Mouse (Mus musculus): ENCODE measurements at regions not wholly inside any gene's neighbourhood (a gene's known extent, or its start where the extent isn't known, plus 50 kb on each side); places are given as distances from the start of the nearest gene placed in this dataset.

DNA sequence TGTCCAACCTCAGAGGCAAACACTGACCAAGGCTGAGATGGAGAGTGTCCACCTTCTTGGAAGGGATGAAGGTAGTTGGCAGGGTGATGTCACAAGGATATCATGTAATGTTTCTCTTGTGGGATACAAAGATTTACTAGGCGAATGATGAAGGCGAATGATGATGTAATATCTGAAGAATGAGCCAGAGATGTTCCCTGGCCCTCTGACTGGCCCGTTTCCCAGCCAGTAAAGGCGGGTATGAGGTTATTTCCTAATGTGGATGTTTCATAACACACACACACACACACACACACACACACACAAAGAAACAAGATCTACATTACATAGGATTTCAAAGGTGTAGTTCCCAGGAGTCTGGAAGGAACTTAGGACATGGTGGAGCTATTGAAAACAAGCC lies 249.1 kb upstream of the 9630041A04Rik start:
- Histone ChIP-seq H3K4me1 (ENCODE audit: control insufficient read depth, insufficient read depth, low read length) (no peaks in the 10 kb centered on the region), H3K4me3 (ENCODE audit: insufficient read depth, low read length) (no peak overlapping the region), H3K27ac (ENCODE audit: insufficient read depth, low read length) (no peak overlapping the region)
- TF ChIP-seq CTCF (IDR thresholded peaks at IDR 0.05; ENCODE audit: extremely low read depth, insufficient read depth, low read length) = no peak
- TF ChIP-seq POLR2A (IDR thresholded peaks at IDR 0.05; ENCODE audit: extremely low read depth, insufficient read depth, low read length) = no peak

DNA sequence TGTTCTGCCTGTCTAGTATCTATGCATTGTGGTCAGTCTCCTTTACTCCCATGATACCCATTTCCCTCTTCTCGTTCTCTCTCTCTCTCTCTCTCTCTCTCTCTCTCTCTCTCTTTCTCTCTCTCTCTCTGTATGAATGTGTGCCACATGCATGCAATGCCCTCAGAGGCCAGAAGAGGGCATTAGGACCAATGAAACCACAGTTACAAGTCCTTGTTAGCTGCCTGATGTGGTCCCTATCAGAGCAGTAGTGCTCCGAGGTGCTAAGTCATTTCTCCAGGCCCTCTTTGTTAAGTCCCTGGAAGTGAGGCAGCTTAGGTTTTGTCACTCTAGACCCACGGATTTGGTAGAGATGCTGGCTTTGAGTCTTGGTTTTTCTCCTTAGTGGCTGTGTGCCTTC lies 250.2 kb upstream of the 9630041A04Rik start:
- TF ChIP-seq POLR2A (IDR thresholded peaks at IDR 0.05; ENCODE audit: extremely low read depth, insufficient read depth, low read length) (no peak), CTCF (IDR thresholded peaks at IDR 0.05; ENCODE audit: extremely low read depth, insufficient read depth, low read length) (peak; percentile 26; the same call in 1 of the 2 replicates)
- Histone ChIP-seq H3K4me3 (ENCODE audit: insufficient read depth, low read length) (no peak overlapping the region), H3K27ac (ENCODE audit: insufficient read depth, low read length) (no peak overlapping the region), H3K4me1 (ENCODE audit: control insufficient read depth, insufficient read depth, low read length) (no peaks in the 10 kb centered on the region)

DNA sequence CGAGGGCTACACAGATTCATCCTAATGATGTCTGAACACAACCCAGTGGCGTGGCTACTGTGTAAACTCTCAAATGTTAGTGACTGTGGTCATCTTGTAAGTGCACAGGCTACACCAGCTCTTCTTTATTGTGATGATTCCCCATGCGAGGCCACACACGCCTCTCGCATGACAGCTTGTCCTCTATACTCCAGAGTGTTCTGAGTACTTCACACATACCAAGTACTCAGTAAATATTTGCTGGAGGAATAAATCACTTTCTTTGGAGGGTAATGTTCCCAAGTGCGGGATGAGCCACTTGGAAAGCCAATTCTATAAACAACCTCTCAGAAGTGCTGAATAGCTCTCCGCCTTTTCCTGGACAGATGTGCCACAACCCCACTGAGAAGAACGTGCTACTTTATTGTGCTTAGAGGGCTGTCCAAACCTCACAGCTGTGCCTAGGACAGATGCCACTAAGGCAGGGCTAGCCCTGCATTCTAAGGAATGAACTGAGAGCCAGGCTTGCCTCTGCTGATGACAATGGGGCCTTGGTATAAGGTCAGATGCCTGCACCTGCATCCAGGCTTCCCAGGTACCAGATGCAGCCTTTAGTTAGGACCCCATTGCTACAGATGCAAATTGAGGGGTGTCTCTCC lies 250.7 kb upstream of the 9630041A04Rik start:
- no peak for TF ChIP-seq POLR2A (IDR thresholded peaks at IDR 0.05; ENCODE audit: extremely low read depth, insufficient read depth, low read length)
- no peak for TF ChIP-seq CTCF (IDR thresholded peaks at IDR 0.05; ENCODE audit: extremely low read depth, insufficient read depth, low read length)
- H3K4me1 ChIP-seq (ENCODE audit: control insufficient read depth, insufficient read depth, low read length) = no peaks in the 10 kb centered on the region
- H3K4me3 ChIP-seq (ENCODE audit: insufficient read depth, low read length) = no peak overlapping the region
- no peak overlapping the region for H3K27ac ChIP-seq (ENCODE audit: insufficient read depth, low read length)

DNA sequence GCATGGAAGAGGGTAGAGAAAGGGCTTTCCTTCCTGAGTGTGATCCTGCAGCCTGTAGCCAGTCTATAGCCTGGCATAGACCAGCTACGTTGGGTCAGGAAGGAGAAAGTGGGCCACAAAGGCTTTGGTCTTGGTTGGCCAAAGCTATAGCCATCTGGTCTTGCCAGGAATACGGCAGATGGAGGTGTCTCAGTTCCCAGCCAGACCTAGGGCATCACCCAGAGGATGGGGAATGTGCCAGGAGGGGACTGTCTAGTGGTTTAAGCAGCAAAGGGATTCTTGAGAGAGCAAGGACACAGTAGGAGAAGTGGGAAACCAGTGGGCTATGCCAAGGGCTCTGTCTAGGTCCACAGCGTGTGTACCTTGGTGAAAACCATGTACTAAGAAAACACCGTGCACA lies 251.3 kb upstream of the 9630041A04Rik start:
- TF ChIP-seq CTCF (IDR thresholded peaks at IDR 0.05; ENCODE audit: extremely low read depth, insufficient read depth, low read length) (no peak), POLR2A (IDR thresholded peaks at IDR 0.05; ENCODE audit: extremely low read depth, insufficient read depth, low read length) (no peak)
- Histone ChIP-seq H3K27ac (ENCODE audit: insufficient read depth, low read length) (no peak overlapping the region), H3K4me1 (ENCODE audit: control insufficient read depth, insufficient read depth, low read length) (no peaks in the 10 kb centered on the region), H3K4me3 (ENCODE audit: insufficient read depth, low read length) (no peak overlapping the region)

DNA sequence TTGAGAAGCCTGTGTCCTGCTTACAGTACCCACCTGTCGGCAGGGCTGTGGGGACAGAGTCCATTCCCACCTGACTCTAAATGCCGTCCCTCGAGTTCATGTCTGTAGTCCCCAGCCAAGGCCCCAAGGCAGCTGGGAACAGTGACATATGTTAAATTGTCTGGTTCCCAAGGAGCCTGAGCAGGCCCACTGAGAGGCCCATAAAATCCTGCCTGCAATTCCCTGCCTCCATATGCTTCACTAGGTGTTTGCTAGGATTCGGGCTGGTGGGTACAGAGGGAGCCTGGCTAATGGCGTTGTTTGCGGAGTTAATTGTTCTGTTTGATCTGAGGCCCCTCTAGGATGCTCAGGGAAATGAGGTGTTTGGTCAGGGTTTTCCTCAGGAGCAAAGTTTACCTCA lies 258.8 kb upstream of the 9630041A04Rik start:
- H3K27ac ChIP-seq (ENCODE audit: insufficient read depth, low read length) = no peak overlapping the region
- TF ChIP-seq POLR2A (IDR thresholded peaks at IDR 0.05; ENCODE audit: extremely low read depth, insufficient read depth, low read length) (no peak), CTCF (IDR thresholded peaks at IDR 0.05; ENCODE audit: extremely low read depth, insufficient read depth, low read length) (no peak)
- no peak overlapping the region for H3K4me3 ChIP-seq (ENCODE audit: insufficient read depth, low read length)
- H3K4me1 ChIP-seq (ENCODE audit: control insufficient read depth, insufficient read depth, low read length) = no peaks in the 10 kb centered on the region

DNA sequence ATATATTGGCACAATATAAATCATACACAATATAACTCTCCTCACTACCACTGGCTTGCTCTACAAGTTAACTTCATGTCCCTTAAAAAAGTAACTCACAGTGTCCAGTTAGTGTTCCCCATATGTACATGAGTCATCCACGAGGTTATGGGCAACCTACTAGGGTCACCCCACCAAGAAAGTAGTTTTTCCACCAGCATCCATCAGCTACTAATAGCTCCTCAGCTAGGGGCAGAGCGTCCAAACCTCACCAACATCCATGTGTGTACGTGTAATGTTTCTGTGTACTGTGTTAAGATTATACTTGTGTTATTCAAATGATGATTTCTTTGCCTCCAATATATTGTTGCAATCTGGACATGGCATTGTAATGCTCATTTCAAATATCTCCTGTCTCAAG lies 264.7 kb upstream of the 9630041A04Rik start:
- Histone ChIP-seq H3K27ac (ENCODE audit: insufficient read depth, low read length) (no peak overlapping the region), H3K4me1 (ENCODE audit: control insufficient read depth, insufficient read depth, low read length) (no peaks in the 10 kb centered on the region), H3K4me3 (ENCODE audit: insufficient read depth, low read length) (no peak overlapping the region)
- TF ChIP-seq POLR2A (IDR thresholded peaks at IDR 0.05; ENCODE audit: extremely low read depth, insufficient read depth, low read length) (no peak), CTCF (IDR thresholded peaks at IDR 0.05; ENCODE audit: extremely low read depth, insufficient read depth, low read length) (no peak)

DNA sequence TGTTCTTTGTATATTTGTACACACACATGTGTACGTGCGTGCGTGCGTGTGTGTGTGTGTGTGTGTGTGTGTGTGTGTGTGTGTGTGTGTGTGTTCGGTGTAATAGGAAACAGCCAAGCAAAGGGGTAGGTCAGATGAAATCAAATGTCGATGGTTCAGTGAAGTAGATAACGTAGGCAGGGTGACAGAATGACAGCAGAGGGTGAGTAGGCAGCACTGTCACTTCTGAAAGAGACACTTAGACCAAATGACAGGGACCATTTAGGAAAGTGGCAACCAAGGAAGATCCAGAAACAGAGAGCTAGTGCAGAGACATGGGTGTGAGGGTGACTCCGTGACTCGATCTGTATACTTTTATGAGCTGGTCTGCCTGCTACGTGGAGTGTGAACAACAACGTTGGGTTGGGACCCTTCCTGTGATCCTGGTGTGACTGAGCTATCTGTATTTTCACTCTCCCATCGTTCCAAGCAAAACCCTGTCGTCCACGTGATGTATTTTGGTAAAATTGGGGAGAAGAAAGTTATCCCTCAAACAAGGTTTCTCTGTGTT lies 266.5 kb upstream of the 9630041A04Rik start:
- TF ChIP-seq POLR2A (IDR thresholded peaks at IDR 0.05; ENCODE audit: extremely low read depth, insufficient read depth, low read length) (no peak), CTCF (IDR thresholded peaks at IDR 0.05; ENCODE audit: extremely low read depth, insufficient read depth, low read length) (no peak)
- no peak overlapping the region for H3K27ac ChIP-seq (ENCODE audit: insufficient read depth, low read length)
- no peaks in the 10 kb centered on the region for H3K4me1 ChIP-seq (ENCODE audit: control insufficient read depth, insufficient read depth, low read length)
- no peak overlapping the region for H3K4me3 ChIP-seq (ENCODE audit: insufficient read depth, low read length)

DNA sequence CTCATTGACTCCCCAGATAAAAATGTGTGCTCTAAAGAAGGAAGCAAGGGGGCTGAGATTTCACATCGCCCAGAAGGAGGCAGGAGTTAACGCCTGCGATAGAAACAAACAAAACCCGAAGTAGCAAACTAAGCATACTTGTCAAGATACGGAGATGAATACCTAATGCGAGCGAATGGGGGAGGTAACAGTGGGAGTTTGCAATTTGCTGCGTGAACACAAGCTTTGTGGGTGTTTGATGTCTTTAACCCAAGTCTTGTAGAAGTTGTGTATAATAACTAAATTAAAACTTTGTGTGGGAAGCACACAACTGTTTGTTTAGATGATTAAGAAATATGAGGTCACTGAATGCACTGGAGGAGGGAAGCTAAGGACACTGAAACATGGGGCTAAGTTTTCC lies 269.0 kb upstream of the 9630041A04Rik start:
- H3K27ac ChIP-seq (ENCODE audit: insufficient read depth, low read length) = no peak overlapping the region
- no peak for TF ChIP-seq POLR2A (IDR thresholded peaks at IDR 0.05; ENCODE audit: extremely low read depth, insufficient read depth, low read length)
- TF ChIP-seq CTCF (IDR thresholded peaks at IDR 0.05; ENCODE audit: extremely low read depth, insufficient read depth, low read length) = no peak
- no peaks in the 10 kb centered on the region for H3K4me1 ChIP-seq (ENCODE audit: control insufficient read depth, insufficient read depth, low read length)
- H3K4me3 ChIP-seq (ENCODE audit: insufficient read depth, low read length) = no peak overlapping the region

DNA sequence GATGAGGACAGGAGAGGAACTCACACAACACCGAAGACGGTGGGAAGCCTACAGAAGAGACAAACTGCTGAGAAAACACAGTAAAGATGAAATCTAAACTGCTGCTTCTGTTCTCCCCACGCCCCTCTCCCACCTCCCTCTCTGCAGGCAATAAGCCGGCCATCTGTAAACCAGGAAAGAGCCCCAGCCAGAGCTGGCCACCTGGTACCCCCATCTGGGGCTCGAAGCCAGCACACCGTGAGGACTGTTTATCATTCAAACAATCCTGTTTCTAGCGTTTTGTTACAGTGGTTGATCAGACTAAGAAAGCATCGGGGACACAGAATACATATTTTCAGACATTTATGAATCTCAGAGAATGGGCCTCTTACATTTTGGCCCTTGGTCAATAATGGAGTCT lies 270.0 kb upstream of the 9630041A04Rik start:
- H3K4me1 ChIP-seq (ENCODE audit: control insufficient read depth, insufficient read depth, low read length) = no peaks in the 10 kb centered on the region
- H3K4me3 ChIP-seq (ENCODE audit: insufficient read depth, low read length) = no peak overlapping the region
- TF ChIP-seq POLR2A (IDR thresholded peaks at IDR 0.05; ENCODE audit: extremely low read depth, insufficient read depth, low read length) (no peak), CTCF (IDR thresholded peaks at IDR 0.05; ENCODE audit: extremely low read depth, insufficient read depth, low read length) (no peak)
- H3K27ac ChIP-seq (ENCODE audit: insufficient read depth, low read length) = no peak overlapping the region

DNA sequence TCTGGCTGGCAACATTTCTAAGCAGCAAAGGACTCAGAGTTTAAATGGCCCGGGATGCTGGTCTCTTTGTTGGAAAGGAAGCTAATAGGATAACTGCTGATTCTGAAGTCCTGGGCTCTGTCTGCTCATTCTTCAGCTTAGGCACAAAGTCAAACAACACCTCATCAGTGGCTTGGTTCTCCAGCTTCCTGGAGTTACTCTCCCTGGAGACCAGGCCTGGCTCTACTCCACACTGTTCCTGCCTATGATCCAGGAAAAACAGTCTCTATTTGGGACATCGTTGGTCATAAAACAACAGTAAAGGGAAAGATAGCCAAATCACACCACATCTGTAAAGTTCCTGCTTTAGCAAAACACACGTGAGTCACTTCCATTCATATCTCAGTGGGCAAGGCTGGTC lies 271.3 kb upstream of the 9630041A04Rik start:
- no peak overlapping the region for H3K27ac ChIP-seq (ENCODE audit: insufficient read depth, low read length)
- TF ChIP-seq POLR2A (IDR thresholded peaks at IDR 0.05; ENCODE audit: extremely low read depth, insufficient read depth, low read length) (no peak), CTCF (IDR thresholded peaks at IDR 0.05; ENCODE audit: extremely low read depth, insufficient read depth, low read length) (no peak)
- H3K4me1 ChIP-seq (ENCODE audit: control insufficient read depth, insufficient read depth, low read length) = no peaks in the 10 kb centered on the region
- no peak overlapping the region for H3K4me3 ChIP-seq (ENCODE audit: insufficient read depth, low read length)

Measured in cortical plate, adult 2 months (tissue).